Mouse (Mus musculus) G1E (cell line): Measurements from ENCODE around the gene Bloc1s5. TPM values are rescaled to one million over a fixed set of nuclear protein-coding genes. Genes with fewer than 3 reads are reported as not detected.
"Not testable (repeated sequence)": the region's sequence is repeated elsewhere in the genome, so short reads cannot be mapped to it uniquely, and the experiment has no call there.

Experiments used
- ATAC-seq: 2 replicates; pipeline ENCODE4 v1.8.0; 2016; ENCODE audit warnings: mild to moderate bottlenecking; ENCODE audit not compliant: insufficient number of reproducible peaks, poor library complexity, low FRiP score, severe bottlenecking; ENCODE audit errors: extremely low read depth
- DNase-seq: peaks from one replicate; pipeline ENCODE4 v3.0.0; 2012; ENCODE audit warnings: low spot score
- H3K27me3 ChIP-seq: 2 replicates; pipeline ENCODE4 v1.6.1; 2012; ENCODE audit warnings: mild to moderate bottlenecking, low read length, inconsistent platforms; ENCODE audit not compliant: insufficient read depth
- H3K36me3 ChIP-seq: replicated peaks from 2 replicates; pipeline ENCODE3; 2012; ENCODE audit warnings: mild to moderate bottlenecking, inconsistent platforms
- H3K4me1 ChIP-seq: 2 replicates; pipeline ENCODE4 v1.6.1; 2012; ENCODE audit warnings: low read depth, low read length, inconsistent platforms, mixed read lengths; ENCODE audit not compliant: insufficient read depth
- H3K4me3 ChIP-seq: 2 replicates; pipeline ENCODE4 v1.5.1; 2012; ENCODE audit warnings: low read depth, mild to moderate bottlenecking, inconsistent platforms, low read length, moderate library complexity, mixed read lengths
- H3K9me3 ChIP-seq: replicated peaks from 2 replicates; pipeline ENCODE4 v1.6.1; 2012; ENCODE audit warnings: inconsistent platforms
- CTCF ChIP-seq: IDR thresholded peaks from 2 replicates; pipeline ENCODE4 v1.5.1; 2012; ENCODE audit warnings: low read depth, low read length, inconsistent platforms, mixed read lengths
- GATA1 ChIP-seq: IDR thresholded peaks from 2 replicates; pipeline ENCODE4 v1.6.1; 2012; ENCODE audit warnings: borderline replicate concordance, low read length, inconsistent platforms, mixed read lengths
- GATA2 ChIP-seq: IDR thresholded peaks from 2 replicates; pipeline ENCODE4 v1.6.1; 2012; ENCODE audit warnings: low read depth, low read length, inconsistent platforms, borderline replicate concordance
- POLR2AphosphoS5 ChIP-seq: IDR thresholded peaks from 2 replicates; pipeline ENCODE4 v1.6.1; 2012; ENCODE audit warnings: low read depth, low read length, inconsistent platforms; ENCODE audit not compliant: insufficient replicate concordance
- TAL1 ChIP-seq: conservative IDR thresholded peaks from 2 replicates; pipeline ENCODE4 v1.6.1; 2012; ENCODE audit warnings: low read depth, low read length, inconsistent platforms, mixed read lengths
- polyA plus RNA-seq: library from polyadenylated mRNA; stranded (reverse); fragments of >175 nt; gene quantifications from 2 replicates; pipeline ENCODE4 v1.2.3, GENCODE M21; 2012
- total RNA-seq, 2 experiments: library from RNA; stranded (forward) in 1 of 2; stranded (reverse) in 1 of 2; fragments of 200-1000 nt in 1 of 2; fragments of >200 nt in 1 of 2; fragmentation: Nextera tagmentation in 1 of 2; gene quantifications; 2 replicates each; pipeline ENCODE4 v1.2.3; 2014 to 2017

Gene Bloc1s5
- total RNA-seq (2014; fragmentation: Nextera tagmentation) (17.2 and 25.8 TPM in 2 replicates), total RNA-seq (2017) (26.6 and 35.2 TPM in 2 replicates), polyA plus RNA-seq (8.2 and 10.4 TPM in 2 replicates)

GRCm38 (mm10) chr13:38634800-38635269 lies at the start of gene Bloc1s5:
TSS of gene Bloc1s5 (minus strand) at chr13:38635109.
- Histone ChIP-seq H3K9me3 (no peaks in the 10 kb centered on the region), H3K36me3 (peaks cover 30% of the 10 kb centered on the region), H3K27me3 (no peaks in the 10 kb centered on the region), H3K4me1 (peaks cover 36% of the 10 kb centered on the region), H3K4me3 (peak within 1 kb of the TSS; percentile 86)
- DNase-seq: peak; percentile 71
- TF ChIP-seq GATA1: no peak
- TF ChIP-seq TAL1: no peak
- no peak for TF ChIP-seq GATA2
- TF ChIP-seq POLR2AphosphoS5: no peak
- no peak for TF ChIP-seq CTCF
- peak; percentile 56 for ATAC-seq

DNA sequence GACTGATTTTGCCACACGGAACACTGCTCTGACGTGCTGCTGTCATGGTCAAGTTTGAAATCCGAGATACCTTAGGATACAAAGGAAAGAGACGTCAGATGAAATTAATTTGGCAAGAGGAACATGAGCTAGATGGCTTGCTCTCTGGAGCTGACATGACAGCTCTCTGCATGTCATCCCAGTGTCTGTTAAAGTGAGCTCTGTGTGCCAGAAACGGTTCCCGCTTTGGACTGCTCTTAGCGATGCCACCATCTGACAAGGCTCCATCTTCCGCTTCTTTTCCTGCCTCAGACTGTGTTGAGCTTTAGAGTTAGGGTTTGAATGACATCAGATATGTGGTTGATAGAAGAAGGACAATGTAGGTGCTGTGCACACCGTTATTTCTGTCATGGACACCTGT lies 37.4 kb upstream of the Bloc1s5 start:
- no peak for DNase-seq
- H3K36me3 ChIP-seq: no peaks in the 10 kb centered on the region
- no peaks in the 10 kb centered on the region for H3K9me3 ChIP-seq
- no peak overlapping the region for H3K4me3 ChIP-seq
- TF ChIP-seq GATA1: no peak
- TF ChIP-seq CTCF: no peak
- TF ChIP-seq POLR2AphosphoS5: no peak
- TF ChIP-seq GATA2: no peak
- no peak for TF ChIP-seq TAL1
- H3K27me3 ChIP-seq: peaks cover 25% of the 10 kb centered on the region
- ATAC-seq: no peak
- H3K4me1 ChIP-seq: no peaks in the 10 kb centered on the region; the same call in 1 of the 2 replicates

GRCm38 (mm10) chr13:38671451-38671850 lies 36.5 kb upstream of the Bloc1s5 start:
- H3K27me3 ChIP-seq: peaks cover 25% of the 10 kb centered on the region
- not testable (repeated sequence) for H3K4me1 ChIP-seq, DNase-seq, ATAC-seq, H3K36me3 ChIP-seq, H3K4me3 ChIP-seq, H3K9me3 ChIP-seq

GRCm38 (mm10) chr13:38670051-38670450 lies 35.1 kb upstream of the Bloc1s5 start:
- Histone ChIP-seq H3K36me3 (no peaks in the 10 kb centered on the region), H3K4me1 (peaks cover 8% of the 10 kb centered on the region), H3K9me3 (no peaks in the 10 kb centered on the region), H3K27me3 (peaks cover 20% of the 10 kb centered on the region), H3K4me3 (no peak overlapping the region)
- DNase-seq (no peak), ATAC-seq (no peak)
- TF ChIP-seq TAL1: no peak

GRCm38 (mm10) chr13:38668514-38668913 lies 33.6 kb upstream of the Bloc1s5 start:
- TF ChIP-seq GATA1 (no peak), CTCF (peak; percentile 79)
- no peaks in the 10 kb centered on the region for H3K36me3 ChIP-seq
- peak; percentile 80 for ATAC-seq
- H3K4me3 ChIP-seq: no peak overlapping the region
- no peaks in the 10 kb centered on the region for H3K9me3 ChIP-seq
- peaks cover 15% of the 10 kb centered on the region for H3K27me3 ChIP-seq
- DNase-seq: peak; percentile 34
- H3K4me1 ChIP-seq: peaks cover 16% of the 10 kb centered on the region

- H3K4me3 ChIP-seq: no peak overlapping the region
- DNase-seq (no peak), ATAC-seq (peak; percentile 28; the same call in 1 of the 2 replicates)
- TF ChIP-seq GATA1 (no peak), CTCF (no peak), GATA2 (no peak), TAL1 (no peak), POLR2AphosphoS5 (no peak)
- peaks cover 20% of the 10 kb centered on the region for H3K4me1 ChIP-seq
- H3K36me3 ChIP-seq: no peaks in the 10 kb centered on the region
- H3K9me3 ChIP-seq: peaks cover 11% of the 10 kb centered on the region
- no peaks in the 10 kb centered on the region; the same call in 1 of the 2 replicates for H3K27me3 ChIP-seq
These were observed 29.8 kb upstream of the Bloc1s5 start for GRCm38 (mm10) chr13:38664753-38665152.

DNA sequence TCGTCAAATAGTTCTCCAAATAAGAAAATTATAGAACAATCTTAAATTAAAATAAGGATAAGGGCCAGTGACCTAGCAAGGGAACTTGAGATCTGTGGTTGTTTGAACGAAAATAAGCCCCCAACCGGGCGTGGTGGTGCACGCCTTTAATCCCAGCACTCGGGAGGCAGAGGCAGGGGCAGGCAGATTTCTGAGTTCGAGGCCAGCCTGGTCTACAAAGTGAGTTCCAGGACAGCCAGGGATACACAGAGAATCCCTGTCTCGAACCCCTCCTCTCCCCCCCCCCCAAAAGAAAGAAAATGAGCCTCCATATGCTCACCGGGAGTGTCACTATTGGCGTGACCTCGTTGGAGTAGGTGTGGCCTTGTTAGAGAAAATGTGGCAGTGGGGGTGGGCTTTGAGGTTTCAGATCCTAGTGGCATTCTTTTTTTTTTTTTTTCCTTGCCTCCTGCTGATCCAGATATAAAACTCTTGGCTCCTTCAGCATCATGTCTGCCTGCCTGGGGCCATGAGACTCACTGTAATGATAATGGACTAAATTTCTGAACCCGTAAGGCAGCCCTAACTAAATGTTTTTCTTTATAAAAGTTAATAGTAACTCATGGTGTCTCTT lies 24.7 kb upstream of the Bloc1s5 start:
- ATAC-seq (no peak), DNase-seq (no peak)
- peaks cover 30% of the 10 kb centered on the region for H3K36me3 ChIP-seq
- no peak overlapping the region; the same call in 1 of the 2 replicates for H3K4me3 ChIP-seq
- H3K4me1 ChIP-seq: peaks cover 36% of the 10 kb centered on the region
- H3K9me3 ChIP-seq: peaks cover 11% of the 10 kb centered on the region
- H3K27me3 ChIP-seq: no peaks in the 10 kb centered on the region
- no peak for TF ChIP-seq GATA1
- TF ChIP-seq CTCF: no peak
- TF ChIP-seq GATA2: no peak
- TF ChIP-seq TAL1: no peak
- TF ChIP-seq POLR2AphosphoS5: no peak
